Mouse (Mus musculus): ENCODE data around the gene Satl1. TPM values are rescaled to one million over a fixed set of nuclear protein-coding genes. Genes with fewer than 3 reads are reported as not detected.
"Not testable (repeated sequence)": the region's sequence is repeated elsewhere in the genome, so short reads cannot be mapped to it uniquely, and the experiment has no call there.

Satl1 gene
- total RNA-seq (2021): not detected
- polyA plus RNA-seq (2012; rRNA removed): not detected in 2 replicates
- long read RNA-seq: 0 reads

GRCm38 (mm10) chrX:112406679-112407078 lies at the start of gene Satl1:
Gene Satl1, minus strand, starts transcription at chrX:112406779.
- no peak for DNase-seq
- 87% methylated on average over 3 of the region's 3 CpGs for WGBS
- TF ChIP-seq POLR2A (IDR thresholded peaks at IDR 0.05; ENCODE audit: insufficient read depth, low read depth, low read length): no peak
- no peak for TF ChIP-seq CTCF (IDR thresholded peaks at IDR 0.05)
- intact Hi-C loops (cut with DNase I): no loop called here
- no peak within 1 kb of the TSS for H3K4me3 ChIP-seq
- H3K27me3 ChIP-seq (ENCODE audit: control insufficient read depth, insufficient read depth, low read length): no peaks in the 10 kb centered on the region
- H3K4me1 ChIP-seq (ENCODE audit: control insufficient read depth, insufficient read depth, low read length): no peaks in the 10 kb centered on the region
- H3K27ac ChIP-seq: no peak within 1 kb of the TSS
- no peak within 1 kb of the TSS for H3K9ac ChIP-seq (ENCODE audit: low read depth, low read length)
- H3K79me2 ChIP-seq (replicated peaks; ENCODE audit: control insufficient read depth, insufficient read depth, low read length): no peaks in the 10 kb centered on the region
- H3K36me3 ChIP-seq (ENCODE audit: control insufficient read depth, insufficient read depth, low read length): no peaks in the 10 kb centered on the region

- Histone ChIP-seq H3K79me2 (replicated peaks; ENCODE audit: control insufficient read depth, insufficient read depth, low read length) (no peaks in the 10 kb centered on the region), H3K4me1 (ENCODE audit: control insufficient read depth, insufficient read depth, low read length) (no peaks in the 10 kb centered on the region), H3K9ac (ENCODE audit: low read depth, low read length) (no peak overlapping the region), H3K27ac (no peak overlapping the region), H3K4me3 (no peak overlapping the region), H3K36me3 (ENCODE audit: control insufficient read depth, insufficient read depth, low read length) (no peaks in the 10 kb centered on the region), H3K27me3 (ENCODE audit: control insufficient read depth, insufficient read depth, low read length) (no peaks in the 10 kb centered on the region)
- TF ChIP-seq POLR2A (IDR thresholded peaks at IDR 0.05; ENCODE audit: insufficient read depth, low read depth, low read length): no peak
- TF ChIP-seq EP300 (IDR thresholded peaks at IDR 0.05; ENCODE audit: insufficient read depth, low read depth, low read length): no peak
- TF ChIP-seq CTCF (IDR thresholded peaks at IDR 0.05): no peak
- intact Hi-C loops (cut with DNase I): no loop called here
- DNase-seq: no peak
- 61% methylated on average over 2 of the region's 2 CpGs for WGBS
These were observed 31.5 kb upstream of the Satl1 start for GRCm38 (mm10) chrX:112438064-112438463.

- no peaks in the 10 kb centered on the region for H3K27me3 ChIP-seq (ENCODE audit: control insufficient read depth, insufficient read depth, low read length)
- intact Hi-C loops (cut with DNase I): no loop called here
These were observed 31.0 kb upstream of the Satl1 start for GRCm38 (mm10) chrX:112437580-112437979.

GRCm38 (mm10) chrX:112422998-112423397 lies 16.4 kb upstream of the Satl1 start:
- DNase-seq; H3K9ac ChIP-seq (ENCODE audit: low read depth, low read length); H3K79me2 ChIP-seq (replicated peaks; ENCODE audit: control insufficient read depth, insufficient read depth, low read length); H3K27ac ChIP-seq; H3K27me3 ChIP-seq (ENCODE audit: control insufficient read depth, insufficient read depth, low read length); H3K4me1 ChIP-seq (ENCODE audit: control insufficient read depth, insufficient read depth, low read length); H3K36me3 ChIP-seq (ENCODE audit: control insufficient read depth, insufficient read depth, low read length); H3K4me3 ChIP-seq: not testable (repeated sequence)
- intact Hi-C loops (cut with DNase I): loop anchor here (1.0 kb wide), 1 partner anchor 479 kb away; no protein-coding TSS in a partner anchor
- WGBS: 40% methylated on average over 2 of the region's 2 CpGs
- TF ChIP-seq CTCF (IDR thresholded peaks at IDR 0.05): peak; percentile 79

More at GRCm38 (mm10) chrX:112437580-112437979, 31.0 kb upstream of the Satl1 start:
- no peak overlapping the region for H3K4me3 ChIP-seq
- no peak for TF ChIP-seq CTCF (IDR thresholded peaks at IDR 0.05)
- H3K27ac ChIP-seq: no peak overlapping the region
- no peak for DNase-seq
- H3K9ac ChIP-seq (ENCODE audit: low read depth, low read length): no peak overlapping the region
- 33% methylated on average over 1 of the region's 1 CpGs for WGBS
- H3K79me2 ChIP-seq (replicated peaks; ENCODE audit: control insufficient read depth, insufficient read depth, low read length): no peaks in the 10 kb centered on the region
- no peaks in the 10 kb centered on the region for H3K4me1 ChIP-seq (ENCODE audit: control insufficient read depth, insufficient read depth, low read length)
- no peaks in the 10 kb centered on the region for H3K36me3 ChIP-seq (ENCODE audit: control insufficient read depth, insufficient read depth, low read length)

GRCm38 (mm10) chrX:112412309-112412708 lies 5.7 kb upstream of the Satl1 start:
- intact Hi-C loops (cut with DNase I): no loop called here
- TF ChIP-seq POLR2A (IDR thresholded peaks at IDR 0.05; ENCODE audit: insufficient read depth, low read depth, low read length): no peak
- TF ChIP-seq CTCF (IDR thresholded peaks at IDR 0.05): no peak
- no peak for TF ChIP-seq EP300 (IDR thresholded peaks at IDR 0.05; ENCODE audit: insufficient read depth, low read depth, low read length)

GRCm38 (mm10) chrX:112370577-112371410 lies 35.8 kb downstream of the Satl1 start:
- H3K79me2 ChIP-seq (replicated peaks; ENCODE audit: control insufficient read depth, insufficient read depth, low read length); H3K4me3 ChIP-seq; H3K27me3 ChIP-seq (ENCODE audit: control insufficient read depth, insufficient read depth, low read length); intact Hi-C loops (cut with DNase I); H3K27ac ChIP-seq; H3K9ac ChIP-seq (ENCODE audit: low read depth, low read length); H3K4me1 ChIP-seq (ENCODE audit: control insufficient read depth, insufficient read depth, low read length); H3K36me3 ChIP-seq (ENCODE audit: control insufficient read depth, insufficient read depth, low read length): not testable (repeated sequence)
- 82% methylated on average over 5 of the region's 5 CpGs for WGBS
- peak; percentile 24 to 49 for DNase-seq

More at GRCm38 (mm10) chrX:112412309-112412708, 5.7 kb upstream of the Satl1 start:
- Histone ChIP-seq H3K27me3 (ENCODE audit: control insufficient read depth, insufficient read depth, low read length) (no peaks in the 10 kb centered on the region), H3K79me2 (replicated peaks; ENCODE audit: control insufficient read depth, insufficient read depth, low read length) (no peaks in the 10 kb centered on the region), H3K4me3 (no peak overlapping the region), H3K9ac (ENCODE audit: low read depth, low read length) (no peak overlapping the region), H3K36me3 (ENCODE audit: control insufficient read depth, insufficient read depth, low read length) (no peaks in the 10 kb centered on the region), H3K27ac (no peak overlapping the region), H3K4me1 (ENCODE audit: control insufficient read depth, insufficient read depth, low read length) (no peaks in the 10 kb centered on the region)
- WGBS: 52% methylated on average over 2 of the region's 2 CpGs
- DNase-seq: no peak

Data from heart, adult 2 months (tissue).